Mouse (Mus musculus) bone marrow macrophage, adult 2 months (primary cell): ENCODE results near the gene Gm17359.

ENCODE experiments used
- CTCF ChIP-seq: IDR thresholded peaks from 2 replicates; pipeline ENCODE4 v1.5.1; 2012; ENCODE audit warnings: low read depth, mild to moderate bottlenecking, low read length, moderate library complexity
- POLR2A ChIP-seq: IDR thresholded peaks from 2 replicates; pipeline ENCODE4 v1.6.1; 2012; ENCODE audit warnings: mild to moderate bottlenecking, low read depth, low read length, borderline replicate concordance

GRCm38 (mm10) chr3:79296049-79296448, 40.4 kb upstream of the Gm17359 start:
- TF ChIP-seq CTCF (no peak), POLR2A (no peak)
